Mouse (Mus musculus) liver, embryonic 14.5 days (tissue): ENCODE data around the gene Nmur1.

Experiments used
- CTCF ChIP-seq: IDR thresholded peaks from 2 replicates; pipeline ENCODE4 v1.5.1; 2016; ENCODE audit warnings: antibody characterized with exemption, low read depth, control low read depth
- EP300 ChIP-seq: IDR thresholded peaks from 2 replicates; pipeline ENCODE4 v1.6.1; 2016; ENCODE audit warnings: antibody characterized with exemption, low read depth

GRCm38 (mm10) chr1:86371997-86372396 lies 54.0 kb downstream of the Nmur1 start:
- peak; percentile 93 for TF ChIP-seq CTCF
- TF ChIP-seq EP300: no peak
